Mouse (Mus musculus) liver, embryonic 16.5 days (tissue): Measurements from ENCODE around the gene Olfr781. TPM values are rescaled to one million over a fixed set of nuclear protein-coding genes. Genes with fewer than 3 reads are reported as not detected.
"Not testable (repeated sequence)": the region's sequence is repeated elsewhere in the genome, so short reads cannot be mapped to it uniquely, and the experiment has no call there.

Source experiments
- ATAC-seq: fragments of 200-750 bp; cut with Nextera tagmentation; 2 replicates; pipeline ENCODE4 v1.8.0; 2017; ENCODE audit warnings: low read depth, mild to moderate bottlenecking, moderate number of reproducible peaks, moderate library complexity
- H3K27ac ChIP-seq: fragments of 300-500 bp; sonication (generic); 2 replicates; pipeline ENCODE4 v1.5.1; 2014; ENCODE audit warnings: mild to moderate bottlenecking, low read length
- H3K27me3 ChIP-seq: fragments of 300-500 bp; sonication (generic); 2 replicates; pipeline ENCODE4 v1.6.1; 2014; ENCODE audit warnings: low read depth, low read length, mixed read lengths; ENCODE audit not compliant: control insufficient read depth, insufficient read depth
- H3K36me3 ChIP-seq: fragments of 300-500 bp; sonication (generic); 2 replicates; pipeline ENCODE4 v1.6.1; 2014; ENCODE audit warnings: mild to moderate bottlenecking; ENCODE audit not compliant: control insufficient read depth, insufficient read depth
- H3K4me1 ChIP-seq: fragments of 300-500 bp; sonication (generic); 2 replicates; pipeline ENCODE4 v1.6.1; 2014; ENCODE audit warnings: low read depth, low read length, mixed read lengths; ENCODE audit not compliant: control insufficient read depth
- H3K4me2 ChIP-seq: fragments of 300-500 bp; sonication (generic); 2 replicates; pipeline ENCODE4 v1.6.1; 2014; ENCODE audit warnings: low read depth, low read length, mixed read lengths
- H3K4me3 ChIP-seq: fragments of 300-500 bp; sonication (generic); 2 replicates; pipeline ENCODE4 v1.5.1; 2014; ENCODE audit warnings: low read depth, mild to moderate bottlenecking, low read length
- H3K9ac ChIP-seq: fragments of 300-500 bp; sonication (generic); 2 replicates; pipeline ENCODE4 v1.6.1; 2014; ENCODE audit warnings: low read depth, low read length
- H3K9me3 ChIP-seq: fragments of 300-500 bp; sonication (generic); replicated peaks from 2 replicates; pipeline ENCODE4 v1.6.1; 2016; ENCODE audit warnings: low read length; ENCODE audit not compliant: control insufficient read depth
- WGBS: fragments of 180-500 bp; shearing (Covaris S2); extraction: QIAGEN DNeasy Blood & Tissue Kit; methylation state at CpG from one replicate; pipeline ENCODE4 v1.1.7; 2014; ENCODE audit not compliant: insufficient replicate concordance; 5-methylcytosine and 5-hydroxymethylcytosine counted together
- polyA plus RNA-seq: library from polyadenylated mRNA; unstranded; fragments of >200 nt; fragmentation: Nextera tagmentation; extraction: Ambion mirVana; gene quantifications from 2 replicates; pipeline ENCODE4 v1.2.1, GENCODE M21; 2015

Olfr781 gene
- polyA plus RNA-seq: not detected in 2 replicates

GRCm38 (mm10) chr10:129328554-129328953 lies at the start of gene Olfr781:
Olfr781 (plus strand) TSS chr10:129328854.
- H3K9me3 ChIP-seq: no peaks in the 10 kb centered on the region
- no peaks in the 10 kb centered on the region for H3K36me3 ChIP-seq
- no peak within 1 kb of the TSS for H3K9ac ChIP-seq
- H3K27ac ChIP-seq: no peak within 1 kb of the TSS
- H3K4me3 ChIP-seq: no peak within 1 kb of the TSS
- ATAC-seq: no peak
- no peak within 1 kb of the TSS for H3K4me2 ChIP-seq
- no peaks in the 10 kb centered on the region for H3K27me3 ChIP-seq
- H3K4me1 ChIP-seq: no peaks in the 10 kb centered on the region

- not testable (repeated sequence) for ATAC-seq, H3K4me2 ChIP-seq, H3K4me3 ChIP-seq, H3K9ac ChIP-seq, H3K4me1 ChIP-seq, H3K27me3 ChIP-seq, H3K9me3 ChIP-seq, H3K36me3 ChIP-seq, H3K27ac ChIP-seq
- WGBS: 13% methylated on average over 1 of the region's 1 CpGs
Observed at GRCm38 (mm10) chr10:129312973-129313372, 15.7 kb upstream of the Olfr781 start.

- H3K4me3 ChIP-seq, H3K27ac ChIP-seq, ATAC-seq, H3K4me1 ChIP-seq, H3K4me2 ChIP-seq, H3K9me3 ChIP-seq, H3K9ac ChIP-seq, H3K36me3 ChIP-seq, H3K27me3 ChIP-seq: not testable (repeated sequence)
- no CpG with 5 or more reads among the region's 1 CpGs for WGBS
Observed at GRCm38 (mm10) chr10:129313521-129313920, 15.1 kb upstream of the Olfr781 start.

GRCm38 (mm10) chr10:129317817-129318216 lies 10.8 kb upstream of the Olfr781 start, which contains the start of gene Olfr780:
Olfr780 (plus strand) TSS chr10:129318117.
- H3K27ac ChIP-seq: no peak within 1 kb of the TSS
- 54% methylated on average over 3 of the region's 3 CpGs for WGBS
- H3K36me3 ChIP-seq: no peaks in the 10 kb centered on the region
- H3K4me3 ChIP-seq: no peak within 1 kb of the TSS
- H3K27me3 ChIP-seq: no peaks in the 10 kb centered on the region
- no peaks in the 10 kb centered on the region for H3K9me3 ChIP-seq
- ATAC-seq: no peak
- no peaks in the 10 kb centered on the region for H3K4me1 ChIP-seq
- H3K9ac ChIP-seq: no peak within 1 kb of the TSS
- no peak within 1 kb of the TSS for H3K4me2 ChIP-seq

- 65% methylated on average over 3 of the region's 3 CpGs for WGBS
- H3K4me2 ChIP-seq: no peak within 1 kb of the TSS
- ATAC-seq: no peak
- no peaks in the 10 kb centered on the region for H3K27me3 ChIP-seq
- no peak within 1 kb of the TSS for H3K27ac ChIP-seq
- no peaks in the 10 kb centered on the region for H3K36me3 ChIP-seq
- H3K4me1 ChIP-seq: no peaks in the 10 kb centered on the region
- no peaks in the 10 kb centered on the region for H3K9me3 ChIP-seq
- no peak within 1 kb of the TSS for H3K4me3 ChIP-seq
- no peak within 1 kb of the TSS for H3K9ac ChIP-seq
Observed at GRCm38 (mm10) chr10:129348550-129348949, 19.9 kb downstream of the Olfr781 start, which contains the start of gene Olfr782. Olfr782 (plus strand) TSS chr10:129348850.

- H3K27me3 ChIP-seq, H3K4me1 ChIP-seq, H3K4me2 ChIP-seq, H3K9me3 ChIP-seq, H3K4me3 ChIP-seq, H3K27ac ChIP-seq, ATAC-seq, H3K36me3 ChIP-seq, H3K9ac ChIP-seq: not testable (repeated sequence)
- 40% methylated on average over 2 of the region's 2 CpGs for WGBS
Observed at GRCm38 (mm10) chr10:129352475-129352874, 23.8 kb downstream of the Olfr781 start.

GRCm38 (mm10) chr10:129356496-129356895 lies 27.8 kb downstream of the Olfr781 start:
- H3K9me3 ChIP-seq, H3K27me3 ChIP-seq, H3K4me1 ChIP-seq, H3K4me3 ChIP-seq, H3K4me2 ChIP-seq, H3K27ac ChIP-seq, ATAC-seq, H3K36me3 ChIP-seq, H3K9ac ChIP-seq: not testable (repeated sequence)
- 61% methylated on average over 4 of the region's 4 CpGs for WGBS

GRCm38 (mm10) chr10:129357307-129357706 lies 28.7 kb downstream of the Olfr781 start:
- 55% methylated on average over 5 of the region's 5 CpGs for WGBS
- no peaks in the 10 kb centered on the region for H3K27me3 ChIP-seq
- H3K4me3 ChIP-seq: no peak overlapping the region
- no peak for ATAC-seq
- no peaks in the 10 kb centered on the region for H3K36me3 ChIP-seq
- no peak overlapping the region for H3K9ac ChIP-seq
- no peaks in the 10 kb centered on the region for H3K4me1 ChIP-seq
- no peak overlapping the region for H3K4me2 ChIP-seq
- no peak overlapping the region for H3K27ac ChIP-seq
- no peaks in the 10 kb centered on the region for H3K9me3 ChIP-seq

GRCm38 (mm10) chr10:129374051-129374450 lies 45.4 kb downstream of the Olfr781 start:
- not testable (repeated sequence) for H3K27me3 ChIP-seq, H3K4me2 ChIP-seq, H3K36me3 ChIP-seq, ATAC-seq, H3K27ac ChIP-seq, H3K9me3 ChIP-seq, H3K9ac ChIP-seq, H3K4me1 ChIP-seq, H3K4me3 ChIP-seq
- WGBS: 65% methylated on average over 5 of the region's 5 CpGs
